ENCODE assay signal across 8 mouse cellular contexts in genomic region chr10:33905489-33905888, GRCm38 (mm10). TPM values are rescaled to one million over a fixed set of nuclear protein-coding genes. Genes with fewer than 3 reads are reported as not detected.
A peak's percentile ranks its signal among the peaks of the same experiment; 100 is the strongest.
DNase-seq lines count a peak whose midpoint lies in the region; ATAC-seq and TF ChIP-seq lines count a peak whose summit lies in the region.

No protein-coding gene starts in this region.

- H3K27me3 ChIP-seq in ES-Bruce4 (ENCODE audit: control insufficient read depth, insufficient read depth, low read length, poor library complexity, severe bottlenecking), result no peaks in the 10 kb centered on the region
- no peaks in the 10 kb centered on the region for H3K27me3 ChIP-seq in hindbrain, embryonic 12.5 days
- H3K27me3 ChIP-seq in liver, embryonic 14.5 days (ENCODE audit: control insufficient read depth, insufficient read depth, low read length), result no peaks in the 10 kb centered on the region

- no peaks in the 10 kb centered on the region for H3K4me1 ChIP-seq in ES-Bruce4 (ENCODE audit: control insufficient read depth, insufficient read depth, low read length)
- peaks cover 4% of the 10 kb centered on the region; the same call in 1 of the 2 replicates for H3K4me1 ChIP-seq in hindbrain, embryonic 12.5 days
- H3K4me1 ChIP-seq in liver, embryonic 14.5 days (replicated peaks; ENCODE audit: control insufficient read depth in 2 of 2, insufficient read depth in 2 of 2, low read length in 1 of 2), result no peaks in the 10 kb centered on the region

- 0 out of 2 replicates have a peak, but pooled peaks have one; percentile 2 for ATAC-seq in frontal cortex, adult (ENCODE audit: low TSS enrichment)
- no peak for ATAC-seq in hindbrain, embryonic 12.5 days (ENCODE audit: low FRiP score)
- ATAC-seq in liver, embryonic 14.5 days (ENCODE audit: insufficient read depth), result no peak
- no peak for ATAC-seq in activated CD4-positive, CD25-positive, alpha-beta regulatory T cell, adult 4 months

- peak overlapping the region; percentile 10 for H3K4me3 ChIP-seq in ES-Bruce4 (ENCODE audit: low read depth, low read length)
- peak overlapping the region; percentile 37; the same call in 1 of the 2 replicates for H3K4me3 ChIP-seq in hindbrain, embryonic 12.5 days
- H3K4me3 ChIP-seq in liver, embryonic 14.5 days (ENCODE audit: insufficient read depth in 1 of 2, low read depth in 2 of 2, low read length in 2 of 2), result no peak overlapping the region

- WGBS in hindbrain, embryonic 12.5 days, result 3% methylated on average over 6 of the region's 6 CpGs
- 7% methylated on average over 6 of the region's 6 CpGs for WGBS in liver, embryonic 14.5 days (ENCODE audit: insufficient replicate concordance)

- no peak overlapping the region for H3K27ac ChIP-seq in ES-Bruce4 (ENCODE audit: insufficient read depth, low read length)
- no peak overlapping the region for H3K27ac ChIP-seq in hindbrain, embryonic 12.5 days
- no peak overlapping the region for H3K27ac ChIP-seq in liver, embryonic 14.5 days

- H3K9me3 ChIP-seq in ES-Bruce4 (replicated peaks; ENCODE audit: control insufficient read depth, insufficient read depth, low read length, poor library complexity, severe bottlenecking), result no peaks in the 10 kb centered on the region
- no peaks in the 10 kb centered on the region for H3K9me3 ChIP-seq in hindbrain, embryonic 12.5 days (replicated peaks)
- H3K9me3 ChIP-seq in liver, embryonic 14.5 days (ENCODE audit: control insufficient read depth, low read length), result no peaks in the 10 kb centered on the region

- H3K4me2 ChIP-seq in hindbrain, embryonic 12.5 days (replicated peaks), result peak overlapping the region; percentile 62
- peak overlapping the region; percentile 44; the same call in 1 of the 2 replicates for H3K4me2 ChIP-seq in liver, embryonic 14.5 days (ENCODE audit: low read depth)

- no peak for TF ChIP-seq POLR2A in ES-Bruce4 (IDR thresholded peaks at IDR 0.05; ENCODE audit: insufficient read depth, low read length)

- no peaks in the 10 kb centered on the region for H3K36me3 ChIP-seq in ES-Bruce4 (ENCODE audit: control insufficient read depth, insufficient read depth, low read length, poor library complexity, severe bottlenecking)
- H3K36me3 ChIP-seq in hindbrain, embryonic 12.5 days, result no peaks in the 10 kb centered on the region
- H3K36me3 ChIP-seq in liver, embryonic 14.5 days (replicated peaks; ENCODE audit: control insufficient read depth, insufficient read depth, low read depth), result no peaks in the 10 kb centered on the region

- no peak for DNase-seq in frontal cortex, postnatal 14 days (ENCODE audit: low spot score in 2 of 2)
- DNase-seq in liver, embryonic 14.5 days (ENCODE audit: low read depth in 3 of 3, low spot score in 3 of 3), result no peak
- no peak for DNase-seq in yolk sac, embryonic 10.5 days (ENCODE audit: low spot score)
- DNase-seq in B cell, adult 2 months, result no peak

- H3K9ac ChIP-seq in ES-Bruce4 (ENCODE audit: low read depth, poor library complexity, severe bottlenecking), result no peak overlapping the region
- no peak overlapping the region for H3K9ac ChIP-seq in hindbrain, embryonic 12.5 days
- H3K9ac ChIP-seq in liver, embryonic 14.5 days (replicated peaks), result no peak overlapping the region

- no peak for TF ChIP-seq EP300 in ES-Bruce4 (IDR thresholded peaks at IDR 0.05; ENCODE audit: insufficient read depth, low read depth, low read length)
- no peak for TF ChIP-seq EP300 in liver, embryonic 14.5 days (IDR thresholded peaks at IDR 0.05; ENCODE audit: low read depth)

- TF ChIP-seq CTCF in ES-Bruce4 (IDR thresholded peaks at IDR 0.05; ENCODE audit: low read depth, low read length), result no peak
- no peak for TF ChIP-seq CTCF in liver, embryonic 14.5 days (IDR thresholded peaks at IDR 0.05; ENCODE audit: low read depth)

RNA-seq across cellular contexts. Expression of gene Rsph4a, which starts 0.6 kb away (rescaled TPM):
- 0.18 TPM in 1 of 2 replicates, not detected in the other for polyA plus RNA-seq in ES-Bruce4 (2011; ENCODE audit: insufficient read depth, insufficient read length, low read depth, missing spikeins)
- 0.71 and 1.3 TPM in 2 replicates for polyA plus RNA-seq in hindbrain, embryonic 12.5 days (2016; fragmentation: Nextera tagmentation; extraction: Ambion mirVana)
- not detected in 2 replicates for polyA plus RNA-seq in liver, embryonic 14.5 days (2012; rRNA removed)
- polyA plus RNA-seq in liver, embryonic 14.5 days (2014; fragmentation: Nextera tagmentation; extraction: Ambion mirVana), result not detected in 2 replicates
- polyA plus RNA-seq in activated CD4-positive, CD25-positive, alpha-beta regulatory T cell, adult 4 months (2017; shearing (Covaris generic)), result not detected

RNA-seq across cellular contexts. Expression of gene Zup1, which starts 45.6 kb away (rescaled TPM):
- 21.6 and 22.9 TPM in 2 replicates for polyA plus RNA-seq in ES-Bruce4 (2011; ENCODE audit: insufficient read depth, insufficient read length, low read depth, missing spikeins)
- 26.3 and 28.7 TPM in 2 replicates for polyA plus RNA-seq in hindbrain, embryonic 12.5 days (2016; fragmentation: Nextera tagmentation; extraction: Ambion mirVana)
- 3.0 and 3.9 TPM in 2 replicates for polyA plus RNA-seq in liver, embryonic 14.5 days (2012; rRNA removed)
- 6.8 and 7.3 TPM in 2 replicates for polyA plus RNA-seq in liver, embryonic 14.5 days (2014; fragmentation: Nextera tagmentation; extraction: Ambion mirVana)
- 10 to 100 TPM; 48.4 to 76.4 TPM for polyA plus RNA-seq in activated CD4-positive, CD25-positive, alpha-beta regulatory T cell, adult 4 months (2017; shearing (Covaris generic))

RNA-seq across cellular contexts. Expression of gene Sult3a1, which starts 48.0 kb away (rescaled TPM):
- polyA plus RNA-seq in ES-Bruce4 (2011; ENCODE audit: insufficient read depth, insufficient read length, low read depth, missing spikeins), result not detected in 2 replicates
- not detected in 2 replicates for polyA plus RNA-seq in hindbrain, embryonic 12.5 days (2016; fragmentation: Nextera tagmentation; extraction: Ambion mirVana)
- polyA plus RNA-seq in liver, embryonic 14.5 days (2012; rRNA removed), result 0.03 TPM in 1 of 2 replicates, not detected in the other
- polyA plus RNA-seq in liver, embryonic 14.5 days (2014; fragmentation: Nextera tagmentation; extraction: Ambion mirVana), result not detected in 2 replicates
- polyA plus RNA-seq in activated CD4-positive, CD25-positive, alpha-beta regulatory T cell, adult 4 months (2017; shearing (Covaris generic)), result not detected

Comparison
In these comparisons a context has a peak if more than half of its experiments do, and no peak if none do; other contexts are left out.
1. H3K4me3 ChIP-seq: peak in ES-Bruce4 (single experiment) and hindbrain, embryonic 12.5 days (single experiment); none in liver, embryonic 14.5 days (0 of 2).